Mouse (Mus musculus) liver, postnatal 0 days (tissue): ENCODE data around the gene Abr.

ENCODE experiments used
- CTCF ChIP-seq: sonication (generic); IDR thresholded peaks from 2 replicates; pipeline ENCODE4 v1.5.1; 2016; ENCODE audit warnings: antibody characterized with exemption, low read depth
- EP300 ChIP-seq: IDR thresholded peaks from 2 replicates; pipeline ENCODE4 v1.6.1; 2016; ENCODE audit warnings: antibody characterized with exemption, low read depth, mild to moderate bottlenecking

DNA sequence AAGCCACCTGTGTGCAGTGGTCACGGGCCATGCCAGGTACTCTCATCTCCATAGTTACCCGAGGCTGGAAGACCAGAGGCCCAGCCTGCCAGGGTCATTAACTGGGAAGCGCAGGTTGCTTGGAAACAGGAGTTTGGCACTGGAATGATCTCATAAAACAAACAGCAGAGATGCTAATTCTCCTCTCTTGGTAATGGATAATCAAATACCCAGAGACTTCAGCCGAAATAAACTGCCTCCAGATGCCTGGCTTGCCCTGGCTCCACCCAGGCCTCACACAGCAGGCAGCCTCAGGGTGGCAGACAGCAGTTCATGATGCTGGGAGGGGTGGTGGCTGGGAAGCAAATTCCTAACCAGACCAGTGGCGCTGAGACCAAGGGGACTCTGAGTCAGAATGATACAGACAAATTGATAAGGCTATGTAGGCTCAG lies 145.0 kb downstream of the Abr start:
- TF ChIP-seq CTCF (no peak), EP300 (no peak)
